Mouse (Mus musculus) kidney, adult 8-10 months (tissue): ENCODE results near the gene Vgll4.

Experiments
- DNase-seq, 2 experiments: peaks; one replicate each; pipeline ENCODE4 v3.0.0; 2022

The Vgll4 gene

DNA sequence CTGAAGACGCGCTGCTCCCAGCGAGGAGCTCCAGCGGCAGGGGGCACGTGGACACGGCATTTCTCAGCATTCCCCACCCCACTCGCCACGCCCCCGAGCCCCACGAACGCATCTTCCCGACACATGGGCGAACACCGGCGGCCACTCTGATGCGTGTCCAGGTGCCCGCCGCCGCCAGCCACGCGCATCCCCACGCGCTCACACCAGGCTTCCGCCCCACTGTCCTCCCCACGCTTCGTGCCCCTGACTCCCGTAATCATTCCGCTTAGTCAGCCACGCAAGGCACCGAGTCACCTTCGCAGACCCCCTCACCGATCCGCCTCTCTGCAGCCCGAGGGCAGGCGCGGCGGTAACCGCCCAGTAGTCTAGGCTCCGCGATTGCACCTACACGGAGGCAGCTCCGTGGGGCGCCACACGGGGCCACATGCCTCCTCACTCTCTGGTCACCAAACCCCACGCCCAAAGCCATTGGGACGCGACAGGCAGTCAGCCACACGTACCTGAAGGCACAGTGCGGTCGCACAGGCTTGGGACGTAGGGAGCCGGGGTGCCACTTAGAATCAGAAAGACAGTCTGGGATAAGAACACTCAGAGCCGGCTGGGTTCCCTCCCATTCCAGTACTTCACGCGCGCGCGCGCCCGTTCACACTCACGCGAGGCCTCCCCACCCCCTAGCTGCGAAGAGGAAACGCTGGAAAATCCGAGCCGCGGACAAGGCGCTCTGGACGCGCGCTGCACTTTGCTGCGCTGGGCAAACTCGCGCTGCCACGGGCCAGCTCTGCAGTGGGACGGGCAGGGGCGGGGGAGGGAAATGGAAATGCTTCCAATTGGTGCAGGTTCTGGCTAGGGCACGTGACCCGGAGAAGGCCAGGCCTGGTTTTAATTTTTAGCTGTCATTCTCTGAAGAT, at the start of gene Vgll4:
Gene Vgll4, minus strand, starts transcription at position 782 of the 908 bp plus-strand sequence.
- peak; percentile 78 to 87 for DNase-seq

DNA sequence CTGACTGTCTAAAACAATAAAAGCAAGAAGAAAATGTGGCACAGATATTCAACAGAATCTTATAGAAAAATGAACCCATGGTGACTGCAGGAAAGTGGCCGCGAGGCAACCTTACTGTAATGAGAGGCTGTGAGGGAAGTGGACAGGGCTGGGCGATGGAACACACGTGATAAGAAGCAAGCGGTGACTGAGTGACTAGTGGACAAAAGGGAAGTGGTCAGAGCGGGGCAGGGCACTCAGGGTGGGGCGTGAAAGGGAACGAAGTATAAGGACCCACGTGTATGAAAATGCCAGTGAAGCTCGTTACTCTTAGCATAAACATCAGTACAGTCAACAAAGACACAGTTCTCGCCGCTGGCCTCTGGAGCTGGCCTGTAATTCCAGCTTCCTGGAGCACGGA, 45.7 kb upstream of the Vgll4 start:
- no peak for DNase-seq

DNA sequence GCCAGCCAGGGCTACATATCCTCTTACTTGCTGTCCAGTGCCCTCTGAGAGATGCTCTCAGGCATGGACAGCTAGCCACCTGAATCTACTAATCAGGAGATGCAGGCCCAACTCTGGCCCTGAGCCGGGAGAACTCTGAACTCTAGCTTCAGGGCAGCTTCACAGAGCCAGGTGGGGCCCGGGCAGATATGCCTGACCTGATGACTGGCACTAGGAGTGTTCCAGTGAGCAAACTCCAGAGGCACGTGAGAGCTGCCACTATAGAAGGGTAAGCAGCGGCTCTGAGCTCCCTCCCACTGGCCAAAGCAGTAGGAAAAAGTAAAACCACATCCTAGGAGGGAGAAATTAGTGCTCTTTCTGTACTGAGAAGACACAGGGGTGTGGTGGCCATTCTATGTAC, 43.8 kb upstream of the Vgll4 start:
- peak; percentile 60 to 75 for DNase-seq

- no peak for DNase-seq
Measured at GRCm38 (mm10) chr6:115011792-115012191, 42.0 kb upstream of the Vgll4 start.

DNA sequence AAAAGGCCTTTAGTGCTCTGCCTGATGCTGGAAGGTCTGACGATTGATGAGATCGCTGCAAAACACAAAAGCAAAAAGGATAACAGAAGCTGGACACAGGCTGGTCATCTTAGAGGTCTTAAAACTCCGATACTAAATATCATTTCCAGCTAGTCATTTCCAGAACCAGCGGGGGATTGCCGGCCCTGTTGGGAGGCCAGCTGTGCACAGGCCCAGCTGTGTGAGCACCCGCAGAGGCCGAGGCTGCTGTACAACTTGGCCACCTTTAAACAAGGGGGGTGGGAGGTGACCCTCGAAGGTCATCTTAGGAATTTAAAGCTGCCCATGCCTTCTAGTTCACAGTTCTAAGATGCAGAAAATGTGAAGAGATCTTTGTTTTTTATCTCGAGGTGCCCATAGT, 41.0 kb upstream of the Vgll4 start:
- DNase-seq: no peak

GRCm38 (mm10) chr6:115010304-115010703, 40.5 kb upstream of the Vgll4 start:
- DNase-seq: no peak

- peak; percentile 59 to 74 for DNase-seq
Measured at GRCm38 (mm10) chr6:115007728-115008127, 37.9 kb upstream of the Vgll4 start.

GRCm38 (mm10) chr6:115006948-115007347, 37.2 kb upstream of the Vgll4 start:
- DNase-seq: no peak

DNA sequence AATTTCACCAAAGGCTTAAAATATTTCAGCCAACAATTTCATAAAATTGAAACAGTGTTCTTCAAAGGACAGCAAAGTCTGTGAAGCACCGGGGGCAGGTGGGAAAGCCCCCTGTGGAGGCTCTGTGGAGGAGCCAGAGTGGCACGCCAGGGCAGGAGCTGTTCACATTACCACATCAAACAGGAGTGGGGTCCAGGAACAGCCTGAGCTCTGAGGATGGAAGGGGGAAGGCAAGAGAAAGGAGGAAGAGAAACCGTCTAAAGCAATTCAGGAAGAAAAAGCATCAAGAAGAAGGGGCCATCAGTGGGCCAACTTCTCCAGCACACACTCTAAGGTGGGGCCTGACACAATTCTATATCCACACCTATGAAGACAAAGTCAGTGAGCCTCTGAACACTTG, 36.3 kb upstream of the Vgll4 start:
- no peak for DNase-seq

DNA sequence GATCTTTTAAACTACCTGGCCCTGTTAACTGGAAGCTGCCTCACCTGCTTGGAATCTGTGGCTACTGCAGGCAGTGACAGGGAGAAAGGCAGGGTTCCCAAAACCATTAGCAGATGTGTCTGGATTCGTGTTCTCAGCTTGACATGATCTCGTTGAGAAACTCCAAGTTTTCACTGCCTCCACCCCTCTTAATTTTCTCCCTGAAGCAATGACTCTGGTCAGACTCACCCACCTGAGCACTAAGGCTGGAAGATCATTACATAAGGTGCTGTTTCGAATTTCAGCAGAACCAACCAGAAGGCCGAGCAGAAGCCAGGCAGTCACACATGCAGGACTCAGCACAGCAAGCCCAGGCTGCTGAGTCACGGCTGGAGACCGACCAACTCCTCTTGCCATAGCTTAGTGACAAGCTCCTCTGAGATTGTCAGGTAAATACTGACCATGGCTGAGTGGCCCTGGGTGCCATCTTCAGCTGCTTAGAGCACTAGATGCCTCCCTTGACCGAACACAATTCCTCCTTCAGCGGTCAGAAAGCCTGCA, 35.6 kb upstream of the Vgll4 start:
- DNase-seq: peak in 1 of 2 experiments; percentile 38

GRCm38 (mm10) chr6:115004636-115005035, 34.8 kb upstream of the Vgll4 start:
- DNase-seq: no peak

GRCm38 (mm10) chr6:114998374-114999031, 28.7 kb upstream of the Vgll4 start:
- no peak for DNase-seq

GRCm38 (mm10) chr6:114997471-114997870, 27.7 kb upstream of the Vgll4 start:
- DNase-seq: no peak

DNA sequence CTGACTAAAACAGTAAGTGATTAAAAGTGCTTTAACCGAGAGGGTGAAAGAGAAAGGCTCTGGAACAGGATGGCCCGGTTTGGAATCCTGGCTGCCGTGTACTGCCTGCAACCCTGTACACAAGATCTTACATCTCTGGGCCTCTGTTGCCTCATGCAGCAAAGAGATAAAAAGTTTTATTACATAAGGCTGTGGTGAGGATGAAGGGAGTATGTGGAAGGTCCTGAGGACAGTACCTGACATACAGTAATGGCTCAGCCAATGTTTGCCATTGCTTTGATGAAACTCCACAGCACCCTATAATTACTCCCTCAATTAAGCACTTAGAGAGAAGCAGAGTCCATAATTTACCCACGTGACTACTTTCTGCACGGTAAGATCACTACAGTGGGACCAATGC, 27.1 kb upstream of the Vgll4 start:
- DNase-seq: no peak

DNA sequence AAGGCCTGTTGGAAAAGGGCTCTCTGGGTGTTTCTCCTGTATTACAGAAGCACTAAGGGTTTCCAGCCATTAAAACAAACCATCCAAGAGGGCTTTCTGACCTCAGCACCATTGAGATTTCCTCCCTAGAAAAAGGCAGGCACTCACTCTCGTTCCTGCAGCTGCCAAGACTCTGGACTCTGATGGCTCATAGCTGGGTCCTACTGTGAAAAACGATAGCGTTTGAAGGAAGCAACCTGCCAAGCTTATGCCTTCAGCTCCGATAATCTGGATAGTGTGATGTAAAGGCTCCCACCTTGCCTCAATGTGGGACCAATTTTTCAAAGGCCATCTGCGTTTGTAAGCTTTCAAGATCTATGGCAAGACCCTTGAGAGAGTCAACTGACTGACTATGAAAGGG, 24.3 kb upstream of the Vgll4 start:
- DNase-seq: no peak

DNA sequence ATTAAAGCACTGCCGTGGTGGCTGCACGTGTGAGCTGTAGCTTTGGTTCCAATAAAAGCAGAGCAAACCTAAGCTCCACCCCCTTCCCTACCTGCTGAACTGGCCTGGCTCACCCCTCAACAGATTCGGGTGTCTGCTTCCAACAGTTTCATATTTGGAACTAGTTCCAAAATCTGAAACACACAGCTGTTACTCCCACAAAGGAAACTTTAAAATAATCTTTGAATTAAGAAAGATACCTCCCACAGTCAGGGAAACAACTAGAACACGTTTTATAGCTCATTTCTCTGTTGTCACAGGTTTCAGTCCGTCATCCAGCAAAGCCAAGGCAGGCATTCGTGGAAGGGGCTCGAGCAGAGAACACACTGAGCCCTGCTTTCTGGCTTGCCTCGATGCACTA, 23.9 kb upstream of the Vgll4 start:
- no peak for DNase-seq

DNA sequence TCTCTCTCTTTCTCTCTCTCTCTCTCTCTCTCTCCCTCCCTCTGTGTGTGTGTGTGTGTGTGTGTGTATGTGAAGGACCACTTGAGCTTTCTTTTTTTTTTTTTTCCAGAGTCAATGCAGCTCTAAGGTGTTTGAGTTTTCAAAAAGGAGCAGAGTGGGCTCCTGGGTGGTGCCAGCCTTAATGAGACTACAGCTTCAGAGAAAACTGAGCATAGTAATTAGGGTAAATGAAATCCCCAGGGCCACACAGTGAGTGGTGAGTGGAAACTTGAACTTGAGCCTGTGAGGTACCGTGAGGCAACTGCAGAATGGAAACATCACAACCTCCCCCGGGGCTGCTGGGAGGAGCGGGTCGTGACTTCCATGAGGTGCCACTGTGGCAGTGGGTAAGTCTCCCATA, 22.1 kb upstream of the Vgll4 start:
- DNase-seq: no peak

- DNase-seq: peak; percentile 28 to 57
Measured at GRCm38 (mm10) chr6:114988619-114988980, 18.8 kb upstream of the Vgll4 start.

DNA sequence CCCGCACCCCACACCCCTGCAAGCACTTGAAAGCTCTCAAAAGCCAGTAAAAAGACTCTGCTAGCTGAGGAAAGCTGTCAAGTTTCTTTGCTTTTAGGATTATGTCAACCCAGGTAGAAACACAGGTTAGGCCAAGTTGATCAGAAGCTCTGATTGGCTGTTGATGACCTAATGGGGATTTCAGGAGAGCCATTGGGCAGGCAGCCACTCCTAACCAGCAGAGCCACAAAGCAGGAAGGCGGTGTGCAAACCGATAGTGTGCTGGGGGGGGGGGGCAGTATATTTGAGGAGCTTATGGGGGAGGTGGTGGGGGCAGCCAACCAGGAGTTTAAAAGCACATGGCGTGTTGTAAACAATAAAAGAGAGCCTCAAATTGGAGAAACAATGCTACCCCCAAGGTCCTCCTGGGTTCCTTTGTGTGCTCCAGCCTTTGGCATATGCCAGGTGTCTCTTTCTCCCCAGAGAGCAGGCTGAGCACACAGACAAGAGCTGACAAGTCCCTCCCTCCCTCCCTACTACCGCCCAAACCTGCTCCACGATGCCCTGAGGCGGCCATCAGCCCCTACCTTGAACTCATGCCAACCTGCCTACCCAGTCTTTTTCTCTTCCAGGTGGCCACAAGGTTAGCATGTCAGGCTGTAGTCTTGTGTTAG, 18.3 kb upstream of the Vgll4 start:
- DNase-seq: no peak

GRCm38 (mm10) chr6:114982671-114983070, 12.9 kb upstream of the Vgll4 start:
- DNase-seq: no peak

GRCm38 (mm10) chr6:114979715-114980114, 9.9 kb upstream of the Vgll4 start:
- no peak for DNase-seq

GRCm38 (mm10) chr6:114976915-114977419, 7.2 kb upstream of the Vgll4 start:
- no peak for DNase-seq

DNA sequence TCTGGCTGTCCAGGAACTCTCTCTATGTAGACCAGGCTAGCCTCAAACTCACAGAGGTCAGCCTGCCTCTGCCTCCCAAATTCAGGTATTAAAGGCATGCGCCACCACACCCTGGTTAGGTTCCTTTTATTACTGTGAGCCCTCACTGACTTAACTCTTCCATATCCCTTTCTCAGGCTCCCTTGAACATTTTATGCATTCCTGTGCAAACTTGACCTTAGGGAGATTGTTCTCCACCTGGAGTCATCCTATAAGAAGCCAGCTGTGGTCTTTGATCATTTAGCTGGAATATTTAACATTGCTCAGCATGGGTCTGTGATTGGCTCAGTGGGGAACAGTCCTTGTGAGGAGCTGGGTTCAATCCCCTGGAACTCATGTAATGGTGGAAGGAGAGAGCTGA, 4.5 kb upstream of the Vgll4 start:
- no peak for DNase-seq
